Mouse (Mus musculus): ENCODE measurements at regions not wholly inside any gene's neighbourhood (a gene's known extent, or its start where the extent isn't known, plus 50 kb on each side); places are given as distances from the start of the nearest gene placed in this dataset.

- in situ Hi-C loops (cut with MboI, MseI), result loop anchor here in 1 of 2 experiments (25.0 kb wide), 1 partner anchor 1463 kb away; the partner anchor contains the start of gene Slc25a12
Observed at GRCm38 (mm10) chr2:72825251-72825650, 155.0 kb downstream of the Sp3 start.

GRCm38 (mm10) chr2:72829139-72829538 is 151.1 kb downstream of the Sp3 start:
- in situ Hi-C loops (cut with MboI, MseI), result loop anchor here in 1 of 2 experiments (25.0 kb wide), 1 partner anchor 1467 kb away; the partner anchor contains the start of gene Slc25a12

GRCm38 (mm10) chr2:72832770-72833169 is 147.5 kb downstream of the Sp3 start:
- in situ Hi-C loops (cut with MboI, MseI), result loop anchor here in 1 of 2 experiments (25.0 kb wide), 1 partner anchor 1470 kb away; the partner anchor contains the start of gene Slc25a12

- in situ Hi-C loops (cut with MboI, MseI), result loop anchor here in 1 of 2 experiments (25.0 kb wide), 1 partner anchor 1476 kb away; the partner anchor contains the start of gene Slc25a12
Observed at GRCm38 (mm10) chr2:72838085-72838727, 142.0 kb downstream of the Sp3 start.

- in situ Hi-C loops (cut with MboI, MseI), result loop anchor here in 1 of 2 experiments (25.0 kb wide), 1 partner anchor 1477 kb away; the partner anchor contains the start of gene Slc25a12
Observed at GRCm38 (mm10) chr2:72839673-72840072, 140.6 kb downstream of the Sp3 start.

GRCm38 (mm10) chr2:72841367-72841766 is 138.9 kb downstream of the Sp3 start:
- in situ Hi-C loops (cut with MboI, MseI), result loop anchor here in 1 of 2 experiments (25.0 kb wide), 1 partner anchor 1479 kb away; the partner anchor contains the start of gene Slc25a12

- in situ Hi-C loops (cut with MboI, MseI), result loop anchor here in 1 of 2 experiments (25.0 kb wide), 1 partner anchor 1481 kb away; the partner anchor contains the start of gene Slc25a12
Observed at GRCm38 (mm10) chr2:72843610-72844009, 136.6 kb downstream of the Sp3 start.

- in situ Hi-C loops (cut with MboI, MseI), result loop anchor here (25.0 kb wide), 2 partner anchors 1487 to 1888 kb away; partner anchors contain the start of genes Gm28230 (in 1 of the 2) and Slc25a12 (in 1 of the 2)
Observed at GRCm38 (mm10) chr2:72849441-72850192, 130.6 kb downstream of the Sp3 start.

- in situ Hi-C loops (cut with MboI, MseI), result loop anchor here in 1 of 2 experiments (25.0 kb wide), 1 partner anchor 1885 kb away; the partner anchor contains the start of gene Gm28230
Observed at GRCm38 (mm10) chr2:72852509-72852908, 127.7 kb downstream of the Sp3 start.

GRCm38 (mm10) chr2:72855276-72855970 is 124.8 kb downstream of the Sp3 start:
- in situ Hi-C loops (cut with MboI, MseI), result loop anchor here in 1 of 2 experiments (25.0 kb wide), 1 partner anchor 1882 kb away; the partner anchor contains the start of gene Gm28230

- in situ Hi-C loops (cut with MboI, MseI), result loop anchor here in 1 of 2 experiments (25.0 kb wide), 1 partner anchor 1881 kb away; the partner anchor contains the start of gene Gm28230
Observed at GRCm38 (mm10) chr2:72855971-72856755, 124.1 kb downstream of the Sp3 start.

- in situ Hi-C loops (cut with MboI, MseI), result loop anchor here in 1 of 2 experiments (25.0 kb wide), 1 partner anchor 1880 kb away; the partner anchor contains the start of gene Gm28230
Observed at GRCm38 (mm10) chr2:72857377-72857776, 122.9 kb downstream of the Sp3 start.

GRCm38 (mm10) chr2:72865462-72866365 is 114.5 kb downstream of the Sp3 start:
- in situ Hi-C loops (cut with MboI, MseI), result loop anchor here (10.0 to 25.0 kb wide), 2 partner anchors 581 to 1872 kb away; partner anchors contain the start of genes Gm28230 (in 1 of the 2) and Map3k20 (in 1 of the 2)

- in situ Hi-C loops (cut with MboI, MseI), result loop anchor here (10.0 to 25.0 kb wide), 2 partner anchors 582 to 1871 kb away; partner anchors contain the start of genes Gm28230 (in 1 of the 2) and Map3k20 (in 1 of the 2)
Observed at GRCm38 (mm10) chr2:72866366-72866688, 113.9 kb downstream of the Sp3 start.

- in situ Hi-C loops (cut with MboI, MseI), result loop anchor here (10.0 to 25.0 kb wide), 2 partner anchors 583 to 1869 kb away; partner anchors contain the start of genes Gm28230 (in 1 of the 2) and Map3k20 (in 1 of the 2)
Observed at GRCm38 (mm10) chr2:72868173-72868572, 112.1 kb downstream of the Sp3 start.

GRCm38 (mm10) chr2:72871836-72872235 is 108.4 kb downstream of the Sp3 start:
- in situ Hi-C loops (cut with MboI, MseI), result loop anchor here in 1 of 2 experiments (10.0 to 25.0 kb wide), 2 partner anchors 757 to 1865 kb away; partner anchors contain the start of gene Gm28230

- in situ Hi-C loops (cut with MboI, MseI), result loop anchor here in 1 of 2 experiments (10.0 to 25.0 kb wide), 2 partner anchors 759 to 1863 kb away; partner anchors contain the start of gene Gm28230
Observed at GRCm38 (mm10) chr2:72873948-72874347, 106.3 kb downstream of the Sp3 start.

- in situ Hi-C loops (cut with MboI, MseI), result loop anchor here in 1 of 2 experiments (10.0 to 25.0 kb wide), 2 partner anchors 760 to 1863 kb away; partner anchors contain the start of gene Gm28230
Observed at GRCm38 (mm10) chr2:72874533-72874932, 105.7 kb downstream of the Sp3 start.
